Mouse (Mus musculus) layer of hippocampus, adult 18-20 months (tissue): ENCODE results near the gene Il1f10. TPM values are rescaled to one million over a fixed set of nuclear protein-coding genes. Genes with fewer than 3 reads are reported as not detected.

ENCODE experiments used
- DNase-seq, 2 experiments: peaks; one replicate each; pipeline ENCODE4 v3.0.0; 2022; ENCODE audit warnings: low spot score in 2 of 2
- long read RNA-seq: library from polyadenylated mRNA; stranded (forward); transcript quantifications from one replicate; pipeline ENCODE4 v2.0.0, GENCODE M21; 2021
- total RNA-seq, 2 experiments: library from RNA; stranded (reverse); gene quantifications; 2 replicates each; pipeline ENCODE4 v1.2.3; 2021

Il1f10 gene
- total RNA-seq = not detected
- long read RNA-seq = 0 reads

DNA sequence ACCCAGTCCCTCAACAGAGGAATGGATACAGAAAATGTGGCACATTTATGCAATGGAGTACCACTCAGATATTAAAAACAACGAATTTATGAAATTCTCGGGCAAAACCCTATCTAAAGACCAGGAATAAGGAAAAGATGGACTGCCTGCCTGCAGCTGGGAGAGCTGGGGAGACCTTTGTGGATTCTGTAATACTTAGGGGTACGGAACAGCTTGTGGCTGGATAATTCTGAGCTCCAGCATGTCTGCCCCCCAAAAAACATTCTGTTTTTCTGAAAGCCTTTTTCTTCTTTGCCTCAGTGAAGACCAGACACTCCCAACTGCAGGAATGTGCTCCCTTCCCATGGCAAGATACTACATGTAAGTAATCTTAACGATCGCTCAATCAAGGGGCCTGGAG is at the start of gene Il1f10:
Gene Il1f10 (plus strand): TSS at position 301 of the 400 bp plus-strand sequence.
- DNase-seq = no peak

DNA sequence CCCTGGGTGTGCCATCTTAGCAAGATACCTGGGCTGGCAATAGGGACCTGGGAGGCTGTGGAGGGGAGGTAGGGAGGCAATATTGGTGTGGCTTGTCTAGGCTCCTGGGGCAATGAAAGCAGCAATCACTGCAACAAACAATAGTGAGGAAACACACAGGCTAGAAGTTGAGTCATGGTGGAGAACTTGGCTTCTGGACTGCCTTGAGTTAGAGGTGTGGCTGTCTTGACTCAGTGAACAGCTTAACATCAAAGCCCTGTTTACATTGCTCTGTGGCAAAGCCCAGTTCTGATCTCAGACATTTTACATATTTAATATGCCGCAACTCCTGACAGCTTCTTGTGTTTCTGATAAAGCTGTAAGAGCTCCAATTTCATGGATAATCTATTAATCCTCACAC is 23.5 kb upstream of the Il1f10 start:
- no peak for DNase-seq

DNA sequence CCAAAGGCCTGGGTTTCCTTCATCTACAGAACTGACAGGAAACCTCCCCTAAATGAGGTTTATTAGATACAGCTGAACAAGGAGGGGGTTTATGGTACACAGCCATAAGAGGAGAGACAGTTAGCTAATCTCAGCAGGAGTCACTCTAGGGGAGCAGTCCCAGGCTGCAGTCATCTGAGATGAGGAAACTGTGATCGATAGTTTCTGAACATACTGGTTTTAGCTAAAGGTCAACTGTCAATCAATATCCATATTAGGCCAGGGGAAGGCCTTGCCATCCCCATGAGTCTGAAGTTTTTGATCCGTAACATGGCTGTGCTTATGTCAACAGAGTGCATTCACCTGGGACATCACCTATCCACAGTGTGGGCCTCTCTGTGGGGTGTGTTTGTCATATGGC is 17.4 kb upstream of the Il1f10 start:
- DNase-seq = no peak

DNA sequence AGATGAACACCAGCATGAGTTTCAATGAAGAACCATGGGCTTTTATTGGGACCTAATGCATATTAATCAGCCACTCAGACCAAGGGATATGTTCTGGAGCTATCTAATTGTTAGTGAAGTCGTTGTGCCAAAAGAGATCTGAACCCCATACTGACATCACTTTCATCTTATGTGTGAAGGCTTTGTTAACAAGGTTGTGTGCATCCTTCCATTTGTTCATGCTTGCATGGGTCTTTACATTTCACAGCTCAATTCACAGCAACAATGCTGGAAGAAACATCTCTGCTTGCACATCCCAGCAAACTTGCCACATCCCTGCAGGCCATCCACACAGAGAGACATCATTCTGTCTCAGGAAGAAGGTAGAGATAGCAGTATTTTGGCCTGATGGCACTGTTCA is 15.8 kb upstream of the Il1f10 start:
- no peak for DNase-seq

DNA sequence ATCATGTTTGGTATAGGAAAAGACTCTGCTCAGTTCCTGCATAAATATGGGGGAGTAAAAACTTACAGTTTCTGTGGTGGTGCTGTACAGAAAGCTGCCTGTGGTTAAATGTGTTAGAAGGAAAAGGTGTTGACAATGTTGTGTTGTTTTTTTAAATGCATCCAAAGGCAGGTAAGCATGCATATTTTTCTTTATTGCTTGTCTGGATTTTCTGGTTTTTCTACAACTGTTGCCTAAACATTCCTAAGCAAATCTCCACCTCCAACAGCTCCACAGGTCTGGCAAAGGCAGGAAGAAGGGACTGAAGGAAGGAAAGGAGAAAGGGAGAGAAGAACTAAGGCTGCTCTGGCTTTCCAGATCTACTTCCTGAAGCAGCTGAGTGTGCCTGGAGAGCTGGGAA is 14.3 kb upstream of the Il1f10 start, which contains the start of gene Il1f5:
Gene Il1f5 (plus strand): TSS at position 301 of the 400 bp plus-strand sequence.
- DNase-seq = no peak

DNA sequence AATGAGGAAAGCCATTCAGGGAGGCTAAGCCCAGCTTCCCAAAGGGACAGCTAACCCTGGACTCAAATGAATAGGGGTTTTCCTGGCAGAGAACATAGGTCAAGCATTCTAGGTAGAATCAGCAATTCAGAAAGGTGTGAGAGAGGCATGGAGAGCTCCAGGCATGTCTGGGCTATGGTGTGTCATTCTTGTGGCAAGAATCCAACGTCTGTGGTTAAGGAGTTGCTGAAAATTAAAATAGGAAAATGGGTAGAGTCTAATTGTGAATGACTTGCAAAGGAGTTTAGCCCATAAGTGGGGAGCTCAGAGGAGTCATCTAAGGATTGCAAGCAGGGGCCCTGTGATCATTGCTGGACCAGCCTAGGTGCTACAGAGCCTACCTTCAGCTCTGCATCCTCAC is 3.6 kb downstream of the Il1f10 start:
- DNase-seq = no peak

DNA sequence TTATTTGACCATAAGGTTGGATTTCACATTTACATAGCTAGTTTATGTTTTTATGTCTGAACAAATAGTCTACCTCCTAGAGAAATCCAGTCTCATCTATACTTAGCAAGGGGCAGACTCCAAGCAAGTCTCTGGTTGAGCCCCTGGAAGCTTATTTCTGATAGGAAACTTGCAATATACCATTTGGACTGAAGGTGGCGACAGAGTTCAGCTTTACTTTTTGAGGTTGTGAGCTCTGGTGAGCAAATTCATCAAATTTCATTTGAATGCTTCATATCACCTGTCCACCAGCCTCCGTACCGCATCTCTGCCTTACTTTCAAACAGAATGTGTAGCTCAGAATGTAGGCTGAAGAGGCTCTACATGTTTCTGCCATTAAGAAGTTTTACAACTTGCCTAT is 5.8 kb downstream of the Il1f10 start:
- peak; percentile 6 to 59 for DNase-seq

DNA sequence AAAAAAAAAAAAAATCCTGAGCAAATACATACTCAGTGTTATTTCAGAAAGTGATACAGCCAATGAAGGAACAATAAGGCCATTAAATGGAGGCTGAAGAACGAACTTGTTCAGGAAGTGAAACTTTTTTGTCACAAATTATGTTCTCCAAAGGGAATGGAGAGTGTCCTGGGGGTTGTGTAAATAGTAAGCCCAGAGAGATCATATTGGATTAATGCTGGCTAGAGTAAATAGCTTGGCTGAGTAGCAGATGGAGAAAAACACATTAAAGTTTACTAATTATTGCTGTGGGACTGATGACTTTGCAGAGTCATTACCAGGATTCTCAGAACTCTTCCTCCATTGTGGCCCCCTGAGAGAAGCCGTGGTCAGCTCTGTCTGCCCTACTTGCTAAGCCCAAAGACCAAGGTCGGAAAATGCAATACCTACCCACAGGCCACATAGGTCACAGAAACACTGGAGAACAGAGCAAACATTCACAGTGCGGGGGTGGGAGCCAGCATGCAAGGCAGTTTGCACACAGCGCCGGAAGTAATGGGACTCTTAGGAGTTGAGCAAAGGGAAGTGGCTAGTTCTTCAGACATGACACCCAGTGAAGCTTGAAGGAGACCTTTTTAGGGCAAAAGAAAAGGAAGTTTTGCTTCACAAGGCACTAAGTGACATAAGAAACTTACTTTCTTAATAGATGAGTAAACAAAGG is 20.5 kb downstream of the Il1f10 start:
- no peak for DNase-seq

DNA sequence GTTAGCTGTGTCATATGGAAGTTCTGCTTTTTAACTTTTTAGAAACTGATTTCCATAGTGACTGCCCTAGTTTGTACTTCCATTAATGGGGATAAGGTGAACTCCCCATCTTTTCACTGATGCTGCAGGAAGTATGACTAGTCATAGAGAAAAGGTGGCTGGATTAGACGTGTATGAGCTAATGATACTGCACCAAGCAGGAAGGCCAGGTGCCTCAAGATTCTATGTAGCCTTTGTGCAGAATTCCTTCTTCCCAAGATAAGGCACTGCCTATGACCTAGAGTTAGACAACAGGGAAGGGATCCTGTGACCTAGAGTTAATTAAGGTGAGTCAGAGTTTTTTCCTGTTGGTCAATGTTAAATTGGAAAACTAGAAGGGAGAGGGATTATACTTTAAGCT is 25.9 kb downstream of the Il1f10 start:
- no peak for DNase-seq

DNA sequence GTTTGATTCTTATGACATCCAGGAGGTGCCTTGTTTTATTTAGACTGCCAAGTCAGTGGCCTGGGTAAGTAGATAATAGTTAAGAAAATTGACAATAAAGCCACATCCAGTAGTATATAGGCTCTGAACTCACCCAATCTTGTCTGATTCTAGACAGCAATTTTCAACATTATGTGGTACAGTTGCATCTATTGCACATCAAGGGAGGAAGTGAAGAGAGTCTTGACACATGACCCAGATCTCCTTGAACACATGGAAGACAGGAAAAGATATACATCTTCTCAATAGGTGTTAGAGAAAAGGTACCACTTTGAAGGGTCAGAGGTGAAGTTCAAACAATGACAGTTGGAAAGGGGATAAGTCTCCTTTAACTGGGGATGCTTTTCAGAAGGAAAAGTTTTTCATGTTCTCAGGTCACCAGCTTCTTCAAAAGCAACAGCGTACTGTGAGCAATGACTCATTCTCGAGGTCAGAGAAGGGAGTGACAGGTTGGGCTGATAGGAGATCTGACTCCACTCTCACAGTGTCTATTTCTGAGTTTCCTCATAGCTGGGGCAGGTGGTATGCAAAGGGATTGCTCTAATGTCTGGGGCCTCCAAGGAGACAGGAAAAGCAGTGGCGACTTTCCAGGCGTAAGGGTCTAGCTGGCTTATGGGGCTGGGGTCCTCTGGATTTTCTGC is 27.1 kb downstream of the Il1f10 start:
- DNase-seq = no peak

DNA sequence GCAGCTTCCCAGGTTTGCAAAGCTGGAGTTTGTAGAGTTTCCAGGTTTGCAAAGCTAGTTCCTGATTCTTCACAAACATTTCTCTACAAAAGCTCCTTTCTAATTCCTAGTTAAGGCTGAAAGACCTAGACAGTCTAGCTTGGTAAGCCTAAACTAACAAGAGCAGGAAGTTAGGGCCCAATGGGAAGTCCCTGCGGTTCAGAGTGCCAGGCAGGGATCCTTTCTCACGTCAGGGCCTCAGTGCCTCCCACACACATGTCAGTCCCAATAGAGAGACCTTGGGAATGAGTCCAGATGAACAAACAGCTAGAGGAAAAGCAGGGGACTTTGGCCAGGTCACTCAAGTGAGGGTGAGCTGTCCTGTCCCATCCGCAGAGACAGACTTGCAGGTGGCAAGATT is 44.3 kb downstream of the Il1f10 start:
- DNase-seq = no peak

DNA sequence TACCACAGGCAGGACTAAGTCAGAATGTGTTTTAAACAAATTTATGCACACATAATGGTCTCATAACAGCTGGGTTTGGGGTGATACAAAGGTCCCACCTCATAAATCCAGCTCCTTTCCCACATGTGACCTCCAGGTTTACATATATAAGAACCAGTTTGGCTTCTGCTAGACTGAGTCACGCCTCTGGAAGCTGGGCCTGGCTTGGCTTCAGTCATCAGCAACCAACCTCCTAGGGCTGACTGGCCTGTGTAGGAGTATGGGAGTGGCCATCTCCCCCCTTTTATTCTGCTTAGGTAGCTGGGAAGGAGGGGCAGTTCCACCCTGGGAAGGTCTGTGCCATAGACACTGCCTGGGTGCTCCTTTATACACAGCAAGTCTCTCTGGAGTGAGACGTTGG is 45.5 kb downstream of the Il1f10 start, which contains the start of gene Il1rn:
Gene Il1rn (plus strand): TSS at position 309 of the 400 bp plus-strand sequence.
- DNase-seq = no peak

DNA sequence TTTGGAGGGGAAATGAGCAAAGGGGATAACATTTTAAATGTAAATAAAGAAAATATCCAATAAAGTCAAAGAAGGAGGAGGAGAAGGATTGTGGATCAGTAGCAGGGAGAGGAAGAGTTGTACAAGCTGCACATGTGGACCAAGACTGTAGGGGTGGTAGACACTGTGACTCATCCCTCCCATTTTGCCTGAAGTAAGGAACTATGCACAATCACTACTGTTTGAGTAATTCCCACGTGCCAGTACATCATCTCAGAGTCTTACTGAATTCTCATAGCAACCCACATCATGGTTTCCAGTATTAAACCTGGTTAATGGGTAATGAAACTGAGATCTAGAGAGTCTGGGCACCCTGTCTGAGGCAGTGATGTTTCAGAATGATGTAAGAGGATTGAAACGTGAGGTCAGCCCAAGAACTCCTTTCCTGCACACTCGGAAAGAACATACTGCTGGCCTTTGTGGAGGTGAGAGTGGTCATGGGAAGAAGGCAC is 50.4 kb downstream of the Il1f10 start:
- DNase-seq = no peak

Other genes starting within 250 kb of the Il1f10 start
- 10 to 100 TPM; 31.1 to 32.3 TPM for gene Hnmt, start 241.8 kb upstream of the Il1f10 start, total RNA-seq
- not detected for gene Tbpl2, start 194.6 kb upstream of the Il1f10 start, total RNA-seq
- not detected for gene Il1f8, start 138.0 kb upstream of the Il1f10 start, total RNA-seq
- gene Il1f9, start 104.7 kb upstream of the Il1f10 start, total RNA-seq = not detected
- not detected for gene Il1f6, start 75.8 kb upstream of the Il1f10 start, total RNA-seq
- gene Il1f5, start 14.2 kb upstream of the Il1f10 start, total RNA-seq = not detected
- gene Il1rn, start 45.7 kb downstream of the Il1f10 start, total RNA-seq = not detected
- gene Psd4, start 76.4 kb downstream of the Il1f10 start, total RNA-seq = 1 to 10 TPM in 1 of 2 experiments, under 1 TPM in 1; 0.81 to 1.0 TPM
- gene Pax8, start 184.4 kb downstream of the Il1f10 start, total RNA-seq = not detected